Mouse (Mus musculus) left cerebral cortex, adult 2 months (tissue): ENCODE measurements at regions not wholly inside any gene's neighbourhood (a gene's known extent, or its start where the extent isn't known, plus 50 kb on each side); places are given as distances from the start of the nearest gene placed in this dataset.

Experiments
- DNase-seq, 2 experiments: peaks; one replicate each; pipeline ENCODE4 v3.0.0; 2021 to 2022; ENCODE audit warnings: low spot score in 2 of 2, mixed read lengths in 1 of 2; ENCODE audit errors: extremely low spot score in 1 of 2
- H3K27ac ChIP-seq: fragments of 200-600 bp; 2 replicates; pipeline ENCODE4 v1.8.1; 2022
- H3K4me3 ChIP-seq: fragments of 200-600 bp; 2 replicates; pipeline ENCODE4 v1.8.1; 2022
- CTCF ChIP-seq: fragments of 200-600 bp; IDR thresholded peaks from 2 replicates; pipeline ENCODE4 v1.8.1; 2022; ENCODE audit warnings: antibody characterized with exemption, mild to moderate bottlenecking, moderate library complexity
- intact Hi-C: fragments of 180-260 bp; cut with DNase I; formaldehyde crosslinking; loops from one replicate; pipeline ENCODE4 v1.15.1; 2025

DNA sequence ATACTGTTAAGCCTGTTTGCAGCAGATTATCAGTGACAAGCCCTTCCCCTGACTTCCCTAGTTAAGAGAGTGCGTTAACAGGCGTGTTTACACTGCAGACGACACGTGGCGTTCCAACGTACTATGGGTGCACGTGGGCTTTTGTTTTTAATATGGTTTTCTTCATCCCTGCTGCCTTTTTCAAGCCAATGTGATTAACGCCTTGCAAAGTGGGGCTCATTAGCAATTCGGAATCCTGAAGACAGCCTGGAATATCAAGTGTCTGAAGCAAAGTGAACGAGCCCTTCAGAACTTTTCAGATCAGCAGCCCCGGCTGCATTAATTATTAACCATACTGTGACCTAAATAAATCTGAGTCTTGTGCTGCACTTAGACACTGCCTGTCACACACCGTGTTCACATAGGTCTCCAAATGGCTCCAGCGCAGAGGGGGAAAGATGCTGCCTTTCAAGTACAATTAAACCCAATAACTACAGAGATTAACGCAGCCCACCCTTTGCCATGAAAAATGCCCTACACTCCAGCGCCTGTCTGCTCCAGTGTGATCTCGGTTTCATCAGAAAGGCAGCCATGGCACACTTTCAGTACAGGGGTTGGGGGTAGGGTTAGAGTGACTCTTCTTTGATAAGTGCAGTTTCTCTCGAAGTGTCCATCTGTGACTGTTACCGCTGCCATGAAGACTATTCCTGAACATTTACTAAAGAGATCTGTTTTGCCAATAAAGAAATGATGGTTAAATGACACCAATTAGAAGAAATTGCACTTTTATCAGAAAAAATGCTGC, 140.7 kb upstream of the Tcerg1l start:
- H3K4me3 ChIP-seq: no peak overlapping the region
- intact Hi-C loops: no loop called here
- no peak overlapping the region for H3K27ac ChIP-seq
- DNase-seq: no peak
- no peak for TF ChIP-seq CTCF

DNA sequence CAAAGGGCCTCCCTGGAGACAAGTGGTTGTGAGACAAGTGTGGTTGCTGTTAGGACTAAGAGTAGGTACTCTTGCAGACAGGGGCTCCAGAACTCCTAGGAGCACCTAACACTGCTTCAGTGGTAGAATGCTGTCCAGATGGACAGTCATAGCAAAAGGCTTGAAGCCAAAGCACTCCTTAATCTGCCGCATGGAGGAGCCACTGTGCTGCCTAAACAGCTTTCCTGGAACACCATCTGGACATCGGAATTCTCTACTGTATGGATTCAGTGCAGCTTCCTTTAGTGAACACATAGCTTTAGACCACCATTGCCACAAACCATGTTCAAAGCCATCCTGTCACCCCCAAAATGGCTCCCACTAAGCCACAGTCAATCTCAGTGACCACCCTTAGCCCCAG, 128.6 kb upstream of the Tcerg1l start:
- Histone ChIP-seq H3K4me3 (no peak overlapping the region), H3K27ac (no peak overlapping the region)
- DNase-seq: no peak
- intact Hi-C loops: loop anchor here (5.0 kb wide), 1 partner anchor 301 kb away; no protein-coding TSS in a partner anchor
- TF ChIP-seq CTCF: peak; percentile 13; the same call in 1 of the 2 replicates

DNA sequence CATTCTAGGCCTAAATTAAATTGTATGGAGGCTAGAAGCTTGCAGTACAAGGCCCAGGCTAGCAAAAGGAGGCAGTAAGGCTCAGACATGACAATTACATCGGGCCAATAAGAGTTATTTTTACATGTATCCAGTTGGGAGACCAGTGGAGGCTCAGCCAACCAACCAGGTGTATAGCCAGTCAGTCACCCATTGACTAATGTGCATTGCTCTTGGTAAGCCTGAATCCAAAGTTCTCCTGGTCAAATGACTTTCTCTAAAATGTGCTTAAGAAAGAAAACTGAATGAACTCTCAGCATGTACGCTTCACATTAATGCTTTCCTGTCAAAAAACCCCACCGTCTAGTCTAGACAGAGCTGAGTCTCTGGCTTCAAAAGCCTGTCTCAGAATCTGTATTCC, 127.4 kb upstream of the Tcerg1l start:
- intact Hi-C loops: loop anchor here (5.0 kb wide), 1 partner anchor 302 kb away; no protein-coding TSS in a partner anchor

DNA sequence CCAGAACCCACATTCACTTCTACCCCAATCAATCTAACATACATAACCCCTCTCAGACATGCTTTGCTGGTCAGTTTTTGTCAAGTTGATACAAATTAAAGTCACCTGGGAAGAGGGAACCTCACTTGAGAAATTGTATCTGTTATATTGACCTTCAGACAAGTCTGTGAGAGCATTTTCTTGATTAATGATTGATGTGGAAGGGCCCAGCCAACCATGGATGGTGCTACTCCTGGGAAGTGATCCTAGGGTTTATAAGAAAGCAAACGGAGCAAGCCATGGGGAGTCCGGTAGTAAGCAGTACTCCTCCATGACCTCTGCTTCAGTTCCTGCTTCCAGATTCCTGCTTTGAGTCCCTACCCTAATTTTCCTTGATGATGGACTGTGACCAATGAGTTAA, 116.6 kb upstream of the Tcerg1l start:
- no peak for TF ChIP-seq CTCF
- H3K4me3 ChIP-seq: no peak overlapping the region
- no peak for DNase-seq
- intact Hi-C loops: no loop called here
- no peak overlapping the region for H3K27ac ChIP-seq

More for the DNA sequence above, 127.4 kb upstream of the Tcerg1l start:
- Histone ChIP-seq H3K4me3 (no peak overlapping the region), H3K27ac (no peak overlapping the region)
- DNase-seq: no peak
- no peak for TF ChIP-seq CTCF

DNA sequence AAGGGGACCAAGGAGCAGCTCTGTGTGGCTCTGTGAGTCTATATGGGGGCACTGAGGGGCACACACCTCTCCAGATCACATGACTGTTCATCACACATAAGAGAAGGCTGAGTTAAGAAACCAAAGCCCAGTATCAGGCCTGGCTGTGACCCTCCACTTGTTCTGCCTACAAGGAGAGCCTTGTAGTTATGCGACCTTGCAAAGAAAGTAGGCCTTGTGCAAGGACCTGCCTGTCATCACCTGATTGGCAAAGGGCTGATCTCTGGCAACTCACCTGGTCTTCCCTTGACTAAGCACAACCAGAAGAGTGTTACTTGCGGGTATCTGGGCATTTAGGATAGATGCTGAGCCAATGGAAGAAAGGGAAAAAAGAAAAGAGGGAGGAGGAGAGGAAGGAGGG, 107.7 kb upstream of the Tcerg1l start:
- Histone ChIP-seq H3K4me3 (no peak overlapping the region), H3K27ac (no peak overlapping the region)
- TF ChIP-seq CTCF: no peak
- DNase-seq: no peak
- intact Hi-C loops: no loop called here

DNA sequence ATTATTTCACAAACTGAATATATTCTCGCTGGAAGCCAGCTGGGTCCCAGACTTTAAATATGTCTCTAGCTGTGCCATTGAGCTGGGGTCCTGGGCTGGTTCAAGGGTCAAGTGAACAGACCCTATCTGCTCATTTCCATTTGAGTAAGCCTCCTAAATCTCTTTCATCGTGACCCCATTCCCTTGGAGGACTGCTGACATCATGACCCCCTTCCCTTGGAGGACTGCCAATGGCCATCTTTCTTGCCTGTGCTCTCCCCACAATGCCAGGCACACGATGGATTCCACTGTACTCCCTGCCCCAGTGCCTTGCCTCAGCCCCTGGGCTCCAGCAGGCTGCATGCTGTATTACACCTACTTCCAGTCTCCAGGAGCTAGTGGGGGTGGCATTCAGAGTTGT, 106.5 kb upstream of the Tcerg1l start:
- no peak for TF ChIP-seq CTCF
- no peak for DNase-seq
- intact Hi-C loops: no loop called here
- Histone ChIP-seq H3K4me3 (no peak overlapping the region), H3K27ac (no peak overlapping the region)

DNA sequence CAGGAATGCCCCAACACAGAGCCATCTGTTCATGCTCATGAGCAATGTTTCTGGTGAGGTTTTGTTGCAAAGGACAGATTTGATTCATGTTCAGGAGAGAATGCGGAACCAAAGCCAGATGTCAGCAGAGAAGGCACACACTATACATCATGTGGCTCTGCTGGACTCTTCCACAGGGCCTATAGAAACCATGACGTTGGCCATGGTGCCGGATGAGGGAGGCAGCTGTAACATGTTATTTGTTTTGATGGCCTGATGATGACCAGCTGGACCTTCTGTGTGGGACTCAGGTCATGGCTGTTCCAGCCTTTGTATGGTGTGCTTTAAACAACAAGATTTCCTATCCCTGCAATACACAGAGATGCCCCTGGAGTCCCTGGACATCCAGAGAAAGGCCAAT, 105.5 kb upstream of the Tcerg1l start:
- intact Hi-C loops: no loop called here
- DNase-seq: no peak
- Histone ChIP-seq H3K4me3 (no peak overlapping the region), H3K27ac (no peak overlapping the region)
- TF ChIP-seq CTCF: no peak

DNA sequence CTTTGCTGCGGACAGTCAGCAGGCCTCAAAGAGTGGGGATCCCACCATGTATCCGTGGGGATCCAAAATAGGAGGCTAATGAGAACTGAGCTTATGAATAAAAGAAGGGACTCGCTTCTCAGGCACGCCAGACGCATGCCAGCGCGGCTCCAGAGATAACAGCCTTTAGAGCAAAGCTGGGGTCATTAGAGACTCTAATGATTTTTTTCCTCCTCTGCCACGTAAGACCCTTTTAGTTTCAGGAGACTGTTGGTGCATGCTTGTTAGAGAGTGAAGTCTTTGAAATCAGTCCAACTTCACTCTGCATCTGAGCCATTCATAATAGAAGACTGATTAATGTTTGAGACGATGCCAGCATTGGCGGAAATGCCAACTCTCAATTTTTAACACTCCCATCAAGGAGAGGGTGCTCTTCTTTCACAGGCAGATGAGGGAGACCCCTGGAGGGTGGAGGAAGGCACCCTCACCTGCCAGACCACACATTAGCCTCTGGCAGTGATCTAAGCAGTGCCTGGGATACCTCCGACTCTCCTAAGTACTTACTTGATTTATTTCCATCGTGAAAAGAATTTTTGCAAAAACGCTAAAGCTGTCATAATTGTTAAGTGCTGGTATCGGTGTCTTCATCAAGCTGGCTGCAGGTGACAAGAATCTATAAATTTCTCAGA, 104.0 kb upstream of the Tcerg1l start:
- no peak for TF ChIP-seq CTCF
- no peak overlapping the region for H3K27ac ChIP-seq
- no peak for DNase-seq

DNA sequence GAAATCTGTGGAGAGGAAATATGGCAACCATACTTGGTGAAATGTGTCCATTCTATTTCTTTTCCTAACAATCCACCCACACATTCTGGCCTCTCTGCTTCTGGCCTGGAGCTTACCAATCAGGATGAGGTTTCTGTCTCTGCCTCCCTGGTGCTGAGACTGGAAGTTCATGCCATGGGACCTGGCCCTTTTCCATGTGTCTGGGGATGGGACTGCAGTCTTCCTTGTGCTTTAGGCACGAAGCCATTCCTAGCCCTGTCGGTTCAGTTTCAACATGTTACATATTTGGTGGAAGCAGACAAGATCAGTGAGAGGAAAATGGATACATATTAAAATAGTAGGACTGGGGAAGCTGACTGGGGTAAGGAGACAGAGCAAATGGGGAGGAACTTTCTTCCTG, 100.2 kb upstream of the Tcerg1l start:
- no peak for DNase-seq
- H3K27ac ChIP-seq: no peak overlapping the region
- no peak overlapping the region for H3K4me3 ChIP-seq
- intact Hi-C loops: loop anchor here (5.0 kb wide), 1 partner anchor 225 kb away; no protein-coding TSS in a partner anchor
- no peak for TF ChIP-seq CTCF

More for the DNA sequence above, 104.0 kb upstream of the Tcerg1l start:
- no peak overlapping the region for H3K4me3 ChIP-seq
- intact Hi-C loops: no loop called here

DNA sequence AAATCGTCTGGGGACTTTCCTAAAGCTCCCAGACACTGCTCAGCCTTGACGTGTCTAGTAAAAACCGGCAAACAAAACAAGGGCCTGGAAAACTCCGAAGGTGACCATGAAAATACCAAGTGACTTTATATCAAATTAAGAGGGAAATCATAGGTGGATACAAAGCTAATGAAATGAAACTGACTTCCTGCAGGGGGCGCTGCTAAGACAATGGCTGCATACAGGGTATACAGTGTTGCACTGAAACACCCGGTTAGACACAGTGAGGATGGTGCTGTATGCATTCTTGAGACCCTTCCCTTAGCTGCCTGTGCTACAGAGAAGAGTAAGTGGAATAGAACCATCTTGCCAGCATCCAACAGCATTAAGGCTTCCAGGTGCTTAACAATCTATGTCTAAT, 99.7 kb upstream of the Tcerg1l start:
- peak in 1 of 2 experiments; percentile 15 for DNase-seq
- TF ChIP-seq CTCF: peak; percentile 39
- intact Hi-C loops: loop anchor here (5.0 kb wide), 1 partner anchor 225 kb away; no protein-coding TSS in a partner anchor
- H3K4me3 ChIP-seq: no peak overlapping the region
- H3K27ac ChIP-seq: no peak overlapping the region

DNA sequence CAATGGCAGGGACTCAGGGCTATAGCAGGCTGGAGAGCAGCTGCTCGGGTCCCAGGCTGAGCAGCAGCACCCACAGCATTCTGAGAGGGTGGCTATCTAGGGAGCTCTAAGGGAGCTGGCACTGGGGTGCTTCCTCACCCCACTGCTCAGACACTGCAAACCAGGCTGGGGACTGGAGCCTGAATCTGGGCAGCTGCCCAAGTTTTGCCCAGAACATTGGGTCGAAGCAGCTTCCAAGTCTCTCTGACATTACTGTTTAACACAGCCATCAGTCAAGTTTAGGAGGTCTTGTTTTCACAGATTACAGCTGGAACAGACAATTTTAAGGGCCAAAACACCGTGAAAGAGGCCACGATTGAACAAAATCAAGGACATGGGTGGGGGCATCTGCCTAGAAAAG, 96.1 kb upstream of the Tcerg1l start:
- H3K4me3 ChIP-seq: no peak overlapping the region
- intact Hi-C loops: no loop called here
- no peak for TF ChIP-seq CTCF
- no peak overlapping the region for H3K27ac ChIP-seq
- DNase-seq: no peak

DNA sequence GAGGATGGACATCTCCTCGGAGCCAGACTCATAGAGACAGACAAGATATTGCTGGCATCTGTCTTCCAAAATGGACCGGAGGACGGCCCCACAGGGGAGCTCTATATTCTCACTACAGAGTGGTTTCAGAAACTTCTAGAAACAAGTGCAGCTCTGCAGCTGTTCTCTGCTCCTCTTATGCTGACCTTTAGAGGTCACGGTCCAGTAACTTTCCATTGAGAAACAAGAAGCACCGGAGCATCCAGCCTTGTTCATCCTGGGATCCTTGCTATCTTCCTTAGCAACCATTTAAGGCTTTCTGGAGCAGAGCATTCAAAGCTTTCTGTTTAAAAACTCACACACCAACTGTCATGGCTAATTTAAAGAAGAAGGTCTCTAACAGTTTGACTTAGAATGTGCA, 94.7 kb upstream of the Tcerg1l start:
- Histone ChIP-seq H3K4me3 (no peak overlapping the region), H3K27ac (no peak overlapping the region)
- intact Hi-C loops: no loop called here
- no peak for DNase-seq
- TF ChIP-seq CTCF: no peak

DNA sequence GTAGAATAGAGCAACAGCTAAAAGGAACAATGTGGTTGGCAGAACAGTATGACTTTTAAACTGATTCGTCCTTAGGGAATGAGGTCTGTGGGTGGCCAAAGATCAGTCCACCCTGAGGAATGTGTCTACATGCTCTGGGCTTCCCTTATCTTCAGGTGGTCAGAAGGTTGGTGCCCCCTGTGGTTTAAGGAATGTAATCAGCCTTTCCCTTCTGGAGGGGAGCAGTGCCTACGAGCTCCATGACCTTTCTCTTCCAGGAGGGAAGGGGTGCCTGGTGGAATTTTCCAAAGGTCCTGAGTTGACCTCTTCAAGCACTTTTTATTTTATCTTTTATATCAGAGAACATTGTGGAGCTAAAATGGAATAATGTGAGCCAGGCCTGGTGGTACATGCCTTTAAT, 91.9 kb upstream of the Tcerg1l start:
- Histone ChIP-seq H3K4me3 (no peak overlapping the region), H3K27ac (no peak overlapping the region)
- DNase-seq: no peak
- intact Hi-C loops: no loop called here
- TF ChIP-seq CTCF: no peak
